Comparison of ENCODE assay signal across 31 mouse cellular contexts in genomic region chr14:121431261-121431660, GRCm38 (mm10).
"Had no signal": no experiment of that assay in that cellular context is flagged by ENCODE, and none has a peak within 500 bp of the region (broad histone marks: within the 10 kb centered on the region; RNA-seq: fewer than 3 reads in every experiment).

No protein-coding gene starts in this region.

- H3K4me1 ChIP-seq: limb, embryonic 10.5 days; limb, embryonic 12.5 days; limb, embryonic 13.5 days; limb, embryonic 15.5 days; liver, embryonic 12.5 days; lung, embryonic 15.5 days; midbrain, embryonic 12.5 days; midbrain, embryonic 13.5 days; midbrain, embryonic 15.5 days; neural tube, embryonic 12.5 days had no signal

- ATAC-seq: liver, embryonic 12.5 days; liver, postnatal 0 days; lung, postnatal 0 days; midbrain, embryonic 13.5 days; midbrain, embryonic 15.5 days; midbrain, embryonic 16.5 days had no signal

- H3K9me3 ChIP-seq: limb, embryonic 15.5 days; liver, embryonic 13.5 days; liver, embryonic 15.5 days; lung, embryonic 15.5 days; midbrain, embryonic 12.5 days; midbrain, embryonic 15.5 days; neural tube, embryonic 12.5 days had no signal

- H3K27me3 ChIP-seq: limb, embryonic 12.5 days; limb, embryonic 13.5 days; limb, embryonic 15.5 days; liver, embryonic 13.5 days; liver, embryonic 15.5 days; lung, embryonic 15.5 days; midbrain, embryonic 12.5 days; midbrain, embryonic 13.5 days; midbrain, embryonic 15.5 days; neural tube, embryonic 12.5 days had no signal

- DNase-seq: left cerebral cortex, postnatal 4 days; liver; liver, embryonic 13.5 days; liver, postnatal 0 days; lung, adult 18-20 months; lung, adult 2 months; lung, embryonic 14.5 days; lung, postnatal 10 days; lung, postnatal 14 days; lung, postnatal 36 days; lung, postnatal 4 days; midbrain, embryonic 14.5 days had no signal

- H3K27ac ChIP-seq: left cerebral cortex, adult 2 months; limb, embryonic 10.5 days; limb, embryonic 12.5 days; limb, embryonic 13.5 days; limb, embryonic 15.5 days; liver, embryonic 12.5 days; liver, embryonic 13.5 days; liver, embryonic 14.5 days; liver, embryonic 15.5 days; lung, embryonic 15.5 days; macrophage; midbrain, embryonic 12.5 days; midbrain, embryonic 13.5 days; midbrain, embryonic 15.5 days; neural tube, embryonic 12.5 days had no signal

- H3K4me3 ChIP-seq: left cerebral cortex, adult 2 months; limb, embryonic 10.5 days; limb, embryonic 12.5 days; limb, embryonic 13.5 days; limb, embryonic 15.5 days; liver, embryonic 12.5 days; liver, embryonic 13.5 days; liver, embryonic 15.5 days; lung, embryonic 15.5 days; megakaryocyte, embryonic 14.5 days; midbrain, embryonic 12.5 days; midbrain, embryonic 13.5 days; midbrain, embryonic 15.5 days; myocyte; neural tube, embryonic 12.5 days had no signal

- H3K36me3 ChIP-seq: limb, embryonic 10.5 days; limb, embryonic 12.5 days; limb, embryonic 13.5 days; limb, embryonic 15.5 days; liver, embryonic 12.5 days; liver, embryonic 13.5 days; liver, embryonic 15.5 days; lung, embryonic 15.5 days; midbrain, embryonic 12.5 days; midbrain, embryonic 13.5 days; midbrain, embryonic 15.5 days; neural tube, embryonic 12.5 days had no signal

- H3K9ac ChIP-seq: limb, embryonic 12.5 days; limb, embryonic 13.5 days; limb, embryonic 15.5 days; liver, embryonic 12.5 days; liver, embryonic 13.5 days; liver, embryonic 14.5 days; liver, embryonic 15.5 days; liver, postnatal 0 days; lung, embryonic 14.5 days; lung, embryonic 15.5 days; midbrain, embryonic 12.5 days; midbrain, embryonic 13.5 days; midbrain, embryonic 15.5 days; neural tube, embryonic 12.5 days had no signal

- H3K4me2 ChIP-seq: limb, embryonic 12.5 days; limb, embryonic 13.5 days; limb, embryonic 15.5 days; liver, embryonic 11.5 days; liver, embryonic 12.5 days; liver, embryonic 13.5 days; liver, embryonic 15.5 days; lung, embryonic 14.5 days; lung, embryonic 15.5 days; midbrain, embryonic 12.5 days; midbrain, embryonic 13.5 days; midbrain, embryonic 15.5 days; neural tube, embryonic 12.5 days had no signal
